Mouse (Mus musculus) E14TG2a.4 (cell line): ENCODE measurements around the gene Nid2.

Experiments
- CTCF ChIP-seq: conservative IDR thresholded peaks from 2 replicates; pipeline ENCODE4 v1.5.1; 2014; ENCODE audit warnings: low read length
- POU5F1 ChIP-seq: IDR thresholded peaks from 2 replicates; pipeline ENCODE4 v1.6.1; 2014; ENCODE audit warnings: low read length, borderline replicate concordance

GRCm38 (mm10) chr14:19768648-19769047 lies 17.6 kb downstream of the Nid2 start:
- TF ChIP-seq CTCF (no peak), POU5F1 (no peak)
